Mouse (Mus musculus) cortical plate, adult 2 months (tissue): ENCODE measurements at regions not wholly inside any gene's neighbourhood (a gene's known extent, or its start where the extent isn't known, plus 50 kb on each side); places are given as distances from the start of the nearest gene placed in this dataset.

Source experiments
- CTCF ChIP-seq: fragments of 200-500 bp; IDR thresholded peaks from 2 replicates; pipeline ENCODE4 v1.5.1; 2011; ENCODE audit warnings: mild to moderate bottlenecking, control low read depth, low read length; ENCODE audit not compliant: insufficient read depth; ENCODE audit errors: extremely low read depth
- POLR2A ChIP-seq: fragments of 200-500 bp; IDR thresholded peaks from 2 replicates; pipeline ENCODE4 v1.6.1; 2011; ENCODE audit warnings: mild to moderate bottlenecking, low read length, control low read depth; ENCODE audit not compliant: insufficient read depth; ENCODE audit errors: extremely low read depth

DNA sequence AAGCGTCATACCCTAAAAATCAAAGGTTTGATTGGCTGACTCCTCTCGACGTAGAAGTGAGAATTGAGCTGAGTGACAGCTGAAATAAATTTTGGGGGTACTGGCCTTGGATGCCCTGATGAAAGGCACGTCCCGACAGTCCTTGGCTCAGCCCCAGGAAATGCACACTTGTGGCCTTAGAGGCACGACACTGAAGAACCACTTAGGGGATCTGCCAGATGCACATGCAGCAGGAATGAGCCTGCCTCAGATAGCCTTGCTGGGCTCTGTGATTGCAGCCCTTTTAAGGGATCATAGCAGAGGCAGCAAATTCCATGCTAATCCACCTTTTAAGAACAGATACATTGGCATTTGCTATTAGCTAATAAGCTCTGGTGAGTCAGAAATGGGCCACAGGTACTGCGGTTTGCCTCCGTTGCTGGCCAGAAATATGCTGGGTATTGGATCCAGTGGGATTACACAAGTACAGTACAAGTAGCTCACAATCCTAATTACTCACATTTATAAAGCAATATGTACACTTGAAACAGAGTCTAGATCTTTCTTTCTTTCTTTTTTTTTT lies 1463.3 kb downstream of the Slc22a22 start:
- TF ChIP-seq CTCF (no peak), POLR2A (no peak)
